Mouse (Mus musculus) activated CD4-positive, CD25-positive, alpha-beta regulatory T cell, adult 9 weeks (primary cell): ENCODE results near the gene Prss27. TPM values are rescaled to one million over a fixed set of nuclear protein-coding genes. Genes with fewer than 3 reads are reported as not detected.

Source experiments
- polyA plus RNA-seq: library from polyadenylated mRNA; unstranded; fragments of 100-300 nt; shearing (Covaris generic); gene quantifications from one replicate; pipeline ENCODE4 v1.2.1, GENCODE M21; 2017

Gene Prss27
- 0.88 TPM for polyA plus RNA-seq

GRCm38 (mm10) chr17:24037844-24038243 is at the start of gene Prss27:
Gene Prss27, plus strand, starts transcription at chr17:24038144.

GRCm38 (mm10) chr17:23997901-23998300 is 40.0 kb upstream of the Prss27 start, which contains the start of gene Prss22:
Gene Prss22, minus strand, starts transcription at chr17:23998100.

GRCm38 (mm10) chr17:24072919-24073696 is 35.2 kb downstream of the Prss27 start, which contains the start of gene Kctd5:
Gene Kctd5, minus strand, starts transcription at chr17:24073485.

Other genes starting within 250 kb of the Prss27 start
- 454 TPM for gene Srrm2, start 247.6 kb upstream of the Prss27 start, polyA plus RNA-seq
- 708 TPM for gene Elob, start 209.0 kb upstream of the Prss27 start, polyA plus RNA-seq
- 0.49 TPM for gene Prss33, start 202.1 kb upstream of the Prss27 start, polyA plus RNA-seq
- gene Prss32, start 194.3 kb upstream of the Prss27 start, polyA plus RNA-seq = not detected
- 5.6 TPM for gene Prss41, start 194.0 kb upstream of the Prss27 start, polyA plus RNA-seq
- gene Prss21, start 170.1 kb upstream of the Prss27 start, polyA plus RNA-seq = not detected
- gene Dcpp1, start 157.3 kb upstream of the Prss27 start, polyA plus RNA-seq = not detected
- not detected for gene Dcpp2, start 157.3 kb upstream of the Prss27 start, polyA plus RNA-seq
- gene Dcpp3, start 120.7 kb upstream of the Prss27 start, polyA plus RNA-seq = not detected
- not detected for gene Sbp, start 96.5 kb upstream of the Prss27 start, polyA plus RNA-seq
- not detected for gene Sbpl, start 82.9 kb upstream of the Prss27 start, polyA plus RNA-seq
- gene Prss30, start 57.6 kb upstream of the Prss27 start, polyA plus RNA-seq = 0.61 TPM
- not detected for gene Prss22, start 40.0 kb upstream of the Prss27 start, polyA plus RNA-seq
- 8.6 TPM for gene Kctd5, start 35.3 kb downstream of the Prss27 start, polyA plus RNA-seq
- gene Pdpk1, start 112.8 kb downstream of the Prss27 start, polyA plus RNA-seq = 59.4 TPM
- gene Amdhd2, start 125.6 kb downstream of the Prss27 start, polyA plus RNA-seq = 43.3 TPM
- 362 TPM for gene Atp6v0c, start 131.6 kb downstream of the Prss27 start, polyA plus RNA-seq
- 1.1 TPM for gene Tbc1d24, start 167.4 kb downstream of the Prss27 start, polyA plus RNA-seq
- not detected for gene Ntn3, start 171.4 kb downstream of the Prss27 start, polyA plus RNA-seq
- gene Tedc2, start 182.7 kb downstream of the Prss27 start, polyA plus RNA-seq = 5.1 TPM
- gene Ccnf, start 213.3 kb downstream of the Prss27 start, polyA plus RNA-seq = 7.1 TPM